Mouse (Mus musculus) MEL (cell line): ENCODE results near the gene Sptbn1. TPM values are rescaled to one million over a fixed set of nuclear protein-coding genes. Genes with fewer than 3 reads are reported as not detected.
A peak's percentile ranks its signal among the peaks of the same experiment; 100 is the strongest.

Experiments used
- DNase-seq: peaks from one replicate; pipeline ENCODE4 v3.0.0; 2011; ENCODE audit warnings: low read depth, low spot score
- H3K27ac ChIP-seq: 2 replicates; pipeline ENCODE4 v1.5.1; 2012; ENCODE audit warnings: low read depth, mild to moderate bottlenecking, control low read depth, low read length, moderate library complexity; ENCODE audit not compliant: control insufficient read depth
- H3K27me3 ChIP-seq, 2 experiments: fragments of 150-350 bp in 1 of 2; sonication (generic) in 1 of 2; 2 replicates each; pipeline ENCODE4 v1.6.1; 2012; ENCODE audit warnings: low read length in 2 of 2, mild to moderate bottlenecking in 2 of 2, improper control_type of control experiment in 1 of 2, moderate library complexity in 1 of 2; ENCODE audit not compliant: insufficient read depth in 2 of 2, control insufficient read depth in 1 of 2
- H3K36me3 ChIP-seq, 2 experiments: 2 replicates each; pipeline ENCODE4 v1.6.1; 2012 to 2014; ENCODE audit warnings: low read length in 2 of 2, improper control_type of control experiment in 1 of 2, inconsistent platforms in 1 of 2, mild to moderate bottlenecking in 1 of 2; ENCODE audit not compliant: insufficient read depth in 2 of 2, control insufficient read depth in 1 of 2
- H3K4me1 ChIP-seq, 2 experiments: fragments of 150-350 bp in 1 of 2; sonication (generic) in 1 of 2; 2 replicates each; pipeline ENCODE4 v1.6.1; 2012; ENCODE audit warnings: low read length in 2 of 2, improper control_type of control experiment in 1 of 2, mild to moderate bottlenecking in 1 of 2; ENCODE audit not compliant: insufficient read depth in 2 of 2, control insufficient read depth in 1 of 2
- H3K4me3 ChIP-seq, 2 experiments: fragments of 150-350 bp in 1 of 2; sonication (generic) in 1 of 2; 2 replicates each; pipeline ENCODE4 v1.5.1; 2012; ENCODE audit warnings: low read depth in 2 of 2, low read length in 2 of 2, mild to moderate bottlenecking in 2 of 2, moderate library complexity in 2 of 2, control low read depth in 1 of 2, improper control_type of control experiment in 1 of 2; ENCODE audit not compliant: control insufficient read depth in 1 of 2, insufficient read depth in 1 of 2
- H3K79me2 ChIP-seq: 2 replicates; pipeline ENCODE4 v1.6.1; 2012; ENCODE audit warnings: mild to moderate bottlenecking, low read length, moderate library complexity; ENCODE audit not compliant: control insufficient read depth, poor library complexity, insufficient read depth
- H3K9ac ChIP-seq: 2 replicates; pipeline ENCODE4 v1.6.1; 2012; ENCODE audit warnings: low read depth, mild to moderate bottlenecking, control low read depth, low read length, moderate library complexity; ENCODE audit not compliant: control insufficient read depth, poor library complexity, severe bottlenecking
- H3K9me3 ChIP-seq: fragments of 150-350 bp; sonication (generic); replicated peaks from 2 replicates; pipeline ENCODE4 v1.6.1; 2012; ENCODE audit warnings: mild to moderate bottlenecking, low read length, improper control_type of control experiment, moderate library complexity; ENCODE audit not compliant: insufficient read depth
- BHLHE40 ChIP-seq: IDR thresholded peaks from 2 replicates; pipeline ENCODE4 v1.6.1; 2012; ENCODE audit warnings: low read depth, mild to moderate bottlenecking, inconsistent platforms, low read length, improper control_type of control experiment, borderline replicate concordance
- E2F4 ChIP-seq: IDR thresholded peaks from 2 replicates; pipeline ENCODE4 v1.6.1; 2011; ENCODE audit warnings: low read depth, low read length, improper control_type of control experiment, borderline replicate concordance
- ETS1 ChIP-seq: IDR thresholded peaks from 2 replicates; pipeline ENCODE4 v1.6.1; 2012; ENCODE audit warnings: low read depth, mild to moderate bottlenecking, inconsistent platforms, low read length, improper control_type of control experiment, moderate library complexity
- GABPA ChIP-seq: IDR thresholded peaks from 2 replicates; pipeline ENCODE4 v1.6.1; 2012; ENCODE audit warnings: low read depth, mild to moderate bottlenecking, inconsistent platforms, low read length, improper control_type of control experiment, moderate library complexity
- GATA1 ChIP-seq: IDR thresholded peaks from 2 replicates; pipeline ENCODE4 v1.6.1; 2011; ENCODE audit warnings: low read depth, low read length, improper control_type of control experiment
- JUND ChIP-seq: IDR thresholded peaks from 2 replicates; pipeline ENCODE4 v1.6.1; 2011; ENCODE audit warnings: low read depth, mild to moderate bottlenecking, improper control_type of control experiment, low read length
- KAT2A ChIP-seq: conservative IDR thresholded peaks from 2 replicates; pipeline ENCODE4 v1.6.1; 2012; ENCODE audit warnings: low read depth, low read length, improper control_type of control experiment, inconsistent platforms
- MAZ ChIP-seq: IDR thresholded peaks from 2 replicates; pipeline ENCODE4 v1.6.1; 2012; ENCODE audit warnings: low read depth, mild to moderate bottlenecking, inconsistent platforms, low read length, improper control_type of control experiment
- MYB ChIP-seq: IDR thresholded peaks from 2 replicates; pipeline ENCODE4 v1.6.1; 2011; ENCODE audit warnings: mild to moderate bottlenecking, low read depth, low read length, improper control_type of control experiment
- MYC ChIP-seq: IDR thresholded peaks from 2 replicates; pipeline ENCODE4 v1.6.1; 2011; ENCODE audit warnings: low read depth, mild to moderate bottlenecking, low read length, improper control_type of control experiment, moderate library complexity
- NRF1 ChIP-seq: IDR thresholded peaks from 2 replicates; pipeline ENCODE4 v1.6.1; 2014; ENCODE audit warnings: low read depth, mild to moderate bottlenecking, inconsistent platforms, low read length, improper control_type of control experiment, moderate library complexity; ENCODE audit not compliant: poor library complexity, insufficient read depth, severe bottlenecking
- POLR2A ChIP-seq, 2 experiments: IDR thresholded peaks; 2 replicates each; pipeline ENCODE4 v1.6.1; 2011 to 2012; ENCODE audit warnings: low read length in 2 of 2, mild to moderate bottlenecking in 2 of 2, control low read depth in 1 of 2, improper control_type of control experiment in 1 of 2, low read depth in 1 of 2, moderate library complexity in 1 of 2; ENCODE audit not compliant: control insufficient read depth in 1 of 2, insufficient read depth in 1 of 2, poor library complexity in 1 of 2
- POLR2AphosphoS2 ChIP-seq: IDR thresholded peaks from 2 replicates; pipeline ENCODE4 v1.6.1; 2011; ENCODE audit warnings: low read length, improper control_type of control experiment
- POLR2AphosphoS5 ChIP-seq: IDR thresholded peaks from 2 replicates; pipeline ENCODE4 v1.6.1; 2012; ENCODE audit warnings: low read depth, borderline replicate concordance, mild to moderate bottlenecking, inconsistent platforms, low read length, moderate library complexity, mixed read lengths
- RAD21 ChIP-seq: IDR thresholded peaks from 2 replicates; pipeline ENCODE4 v1.6.1; 2011; ENCODE audit warnings: mild to moderate bottlenecking, low read depth, low read length, improper control_type of control experiment
- RCOR1 ChIP-seq: IDR thresholded peaks from 2 replicates; pipeline ENCODE4 v1.6.1; 2012; ENCODE audit warnings: low read depth, mild to moderate bottlenecking, inconsistent platforms, low read length, improper control_type of control experiment
- SIN3A ChIP-seq: IDR thresholded peaks from 2 replicates; pipeline ENCODE4 v1.6.1; 2012; ENCODE audit warnings: low read length, improper control_type of control experiment, inconsistent platforms
- TAL1 ChIP-seq: IDR thresholded peaks from 2 replicates; pipeline ENCODE4 v1.6.1; 2012; ENCODE audit warnings: mild to moderate bottlenecking, inconsistent platforms, low read length, moderate library complexity, mixed read lengths
- USF1 ChIP-seq: IDR thresholded peaks from 2 replicates; pipeline ENCODE4 v1.6.1; 2014; ENCODE audit warnings: low read depth, mild to moderate bottlenecking, inconsistent platforms, low read length, improper control_type of control experiment, moderate library complexity
- ZC3H11A ChIP-seq: IDR thresholded peaks from 2 replicates; pipeline ENCODE4 v1.6.1; 2012; ENCODE audit warnings: low read depth, mild to moderate bottlenecking, inconsistent platforms, low read length, improper control_type of control experiment
- ZKSCAN1 ChIP-seq: IDR thresholded peaks from 2 replicates; pipeline ENCODE4 v1.6.1; 2012; ENCODE audit warnings: low read depth, mild to moderate bottlenecking, inconsistent platforms, low read length, improper control_type of control experiment, moderate library complexity
- ZMIZ1 ChIP-seq: IDR thresholded peaks from 2 replicates; pipeline ENCODE4 v1.6.1; 2012; ENCODE audit warnings: low read depth, mild to moderate bottlenecking, inconsistent platforms, low read length, improper control_type of control experiment, moderate library complexity
- polyA plus RNA-seq, 2 experiments: library from polyadenylated mRNA; stranded (reverse) in 1 of 2; unstranded in 1 of 2; fragments of >175 nt in 1 of 2; fragments of >200 nt in 1 of 2; gene quantifications; 2 replicates each; pipeline versions ENCODE4 v1.2.1 to v1.2.4; 2012; ENCODE audit warnings: low replicate concordance in 2 of 2, low read depth in 1 of 2; ENCODE audit not compliant: insufficient read length in 2 of 2, insufficient read depth in 1 of 2, missing spikeins in 1 of 2
- total RNA-seq: library from RNA; depleted of rRNA; stranded (reverse); fragments of 300-350 nt; gene quantifications from 2 replicates; pipeline ENCODE4 v1.2.3, GENCODE M21; 2012

The Sptbn1 gene
- total and polyA plus RNA-seq, 3 experiments: 14.6 to 20.2 TPM; not detected in 1

GRCm38 (mm10) chr11:30165861-30166550, 102.0 kb downstream of the Sptbn1 start (continued):
- peak; percentile 87 for TF ChIP-seq MYC
- no peak for TF ChIP-seq KAT2A
- no peak for TF ChIP-seq POLR2AphosphoS5
- no peak for TF ChIP-seq USF1

- Histone ChIP-seq H3K79me2 (no peaks in the 10 kb centered on the region), H3K4me1 (peaks cover 37% of the 10 kb centered on the region in 2 experiments), H3K36me3 (peaks cover 0 to 57% of the 10 kb centered on the region in 2 experiments; a peak in 2 of 4 replicates)
Observed at GRCm38 (mm10) chr11:30164515-30165214, 103.3 kb downstream of the Sptbn1 start.

DNA sequence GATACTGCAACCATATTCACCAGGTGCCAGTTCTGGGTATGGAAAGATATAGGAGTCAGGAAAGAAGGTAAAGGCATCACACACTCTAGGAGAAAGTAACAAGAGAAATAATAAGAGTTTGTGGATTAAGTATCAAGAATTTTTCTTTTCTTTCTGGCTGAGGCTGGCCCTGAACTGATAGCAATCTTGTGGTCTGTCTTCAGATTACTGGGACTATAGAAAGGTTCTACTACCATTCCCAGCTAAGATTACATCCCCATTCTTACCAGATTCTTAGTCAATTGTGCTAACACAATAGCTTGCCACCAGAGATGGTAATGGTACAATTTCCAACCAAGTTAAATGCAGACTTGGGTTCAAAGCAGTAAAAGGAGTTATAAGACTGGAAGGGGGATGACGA, 104.1 kb downstream of the Sptbn1 start:
- DNase-seq: no peak
- H3K27ac ChIP-seq: no peak overlapping the region
- H3K9me3 ChIP-seq: no peaks in the 10 kb centered on the region
- TF ChIP-seq SIN3A (peak; percentile 25; the same call in 1 of the 2 replicates), GABPA (no peak), ZKSCAN1 (no peak), BHLHE40 (no peak), ZC3H11A (no peak), JUND (no peak), ZMIZ1 (no peak), ETS1 (no peak), GATA1 (peak; percentile 52; the same call in 1 of the 2 replicates), RCOR1 (peak; percentile 68), E2F4 (no peak), RAD21 (no peak), POLR2AphosphoS2 (no peak)
- TF ChIP-seq, all 39 proteins: peak for 3
- Histone ChIP-seq H3K4me1 (peaks cover 37 to 41% of the 10 kb centered on the region in 2 experiments), H3K79me2 (no peaks in the 10 kb centered on the region), H3K9ac (no peak overlapping the region), H3K4me3 (no peak overlapping the region), H3K27me3 (no peaks in the 10 kb centered on the region), H3K36me3 (peaks cover 0 to 59% of the 10 kb centered on the region in 2 experiments; a peak in 2 of 4 replicates)

More at GRCm38 (mm10) chr11:30164515-30165214, 103.3 kb downstream of the Sptbn1 start:
- Histone ChIP-seq H3K9me3 (no peaks in the 10 kb centered on the region), H3K4me3 (no peak overlapping the region), H3K9ac (no peak overlapping the region), H3K27ac (no peak overlapping the region), H3K27me3 (no peaks in the 10 kb centered on the region)
- no peak for TF ChIP-seq MYC
- no peak for TF ChIP-seq MYB
- no peak for TF ChIP-seq ZC3H11A
- no peak for TF ChIP-seq NRF1
- TF ChIP-seq TAL1: no peak
- no peak for TF ChIP-seq MAZ
- no peak for TF ChIP-seq GABPA
- no peak for TF ChIP-seq RCOR1
- no peak for TF ChIP-seq BHLHE40
- TF ChIP-seq POLR2A (IDR thresholded peaks at IDR 0.05; ENCODE audit: control insufficient read depth in 1 of 2, insufficient read depth in 1 of 2, low read depth in 1 of 2, low read length in 2 of 2, poor library complexity in 1 of 2): no peak
- no peak for DNase-seq
